Mouse (Mus musculus): ENCODE results near the gene Mycl. TPM values are rescaled to one million over a fixed set of nuclear protein-coding genes. Genes with fewer than 3 reads are reported as not detected.
"Not testable (repeated sequence)": the region's sequence is repeated elsewhere in the genome, so short reads cannot be mapped to it uniquely, and the experiment has no call there.

The Mycl gene
- polyA plus RNA-seq, 1 experiment from 2014 or later = 106 TPM

DNA sequence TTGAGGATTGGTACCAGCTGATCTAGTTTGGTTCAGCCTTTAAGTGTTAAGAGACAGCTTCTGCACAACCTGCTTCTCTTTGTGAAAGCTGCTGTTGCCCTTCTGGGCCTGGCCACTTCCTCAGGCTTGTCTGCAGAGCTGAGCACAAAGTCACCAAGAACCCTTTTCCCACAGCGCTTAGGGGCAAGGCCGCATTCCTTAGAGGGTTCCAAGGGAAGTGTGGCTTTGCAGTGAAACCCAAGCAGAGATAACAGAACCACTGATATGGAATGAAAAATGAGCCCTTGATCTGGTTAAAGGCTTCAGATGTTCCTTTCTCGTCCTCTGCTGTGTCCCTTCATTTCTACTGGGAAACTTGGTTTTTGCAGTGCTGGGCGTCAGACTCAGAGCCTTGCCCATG, 8.0 kb upstream of the Mycl start:
- DNase-seq (ENCODE audit: low spot score, missing footprints) (no peak), ATAC-seq (ENCODE audit: low FRiP score) (no peak)
- WGBS = 81% methylated on average over 4 of the region's 4 CpGs
- H3K4me1 ChIP-seq (ENCODE audit: control insufficient read depth, insufficient read depth, low read length) = peaks cover 6% of the 10 kb centered on the region; the same call in 1 of the 2 replicates
- no peak overlapping the region for H3K27ac ChIP-seq (ENCODE audit: low read depth, low read length)
- H3K9ac ChIP-seq (ENCODE audit: low read length) = no peak overlapping the region
- H3K36me3 ChIP-seq (ENCODE audit: control insufficient read depth, insufficient read depth, low read length) = no peaks in the 10 kb centered on the region
- H3K4me2 ChIP-seq = no peak overlapping the region
- H3K27me3 ChIP-seq (ENCODE audit: control insufficient read depth, insufficient read depth, low read length) = peaks cover 5% of the 10 kb centered on the region; the same call in 1 of the 2 replicates
- no peak overlapping the region for H3K4me3 ChIP-seq (ENCODE audit: low read depth, low read length)
- H3K9me3 ChIP-seq (ENCODE audit: control insufficient read depth, low read length) = no peaks in the 10 kb centered on the region

GRCm38 (mm10) chr4:122988004-122988403, 7.4 kb upstream of the Mycl start:
- not testable (repeated sequence) for H3K36me3 ChIP-seq (ENCODE audit: control insufficient read depth, insufficient read depth, low read length); H3K4me1 ChIP-seq (ENCODE audit: control insufficient read depth, insufficient read depth, low read length); H3K9me3 ChIP-seq (ENCODE audit: control insufficient read depth, low read length); H3K9ac ChIP-seq (ENCODE audit: low read length); H3K4me3 ChIP-seq (ENCODE audit: low read depth, low read length); DNase-seq (ENCODE audit: low spot score, missing footprints); ATAC-seq (ENCODE audit: low FRiP score); H3K27ac ChIP-seq (ENCODE audit: low read depth, low read length); H3K27me3 ChIP-seq (ENCODE audit: control insufficient read depth, insufficient read depth, low read length); H3K4me2 ChIP-seq
- 59% methylated on average over 3 of the region's 3 CpGs for WGBS

- Histone ChIP-seq H3K9me3 (ENCODE audit: control insufficient read depth, low read length) (no peaks in the 10 kb centered on the region), H3K4me3 (ENCODE audit: low read depth, low read length) (no peak overlapping the region), H3K27me3 (ENCODE audit: control insufficient read depth, insufficient read depth, low read length) (no peaks in the 10 kb centered on the region), H3K4me2 (no peak overlapping the region), H3K9ac (ENCODE audit: low read length) (no peak overlapping the region), H3K27ac (ENCODE audit: low read depth, low read length) (no peak overlapping the region), H3K4me1 (ENCODE audit: control insufficient read depth, insufficient read depth, low read length) (no peaks in the 10 kb centered on the region), H3K36me3 (ENCODE audit: control insufficient read depth, insufficient read depth, low read length) (no peaks in the 10 kb centered on the region)
- WGBS = 78% methylated on average over 1 of the region's 1 CpGs
- ATAC-seq (ENCODE audit: low FRiP score) (no peak), DNase-seq (ENCODE audit: low spot score, missing footprints) (no peak)
These were observed 4.3 kb upstream of the Mycl start for GRCm38 (mm10) chr4:122991177-122991576.

DNA sequence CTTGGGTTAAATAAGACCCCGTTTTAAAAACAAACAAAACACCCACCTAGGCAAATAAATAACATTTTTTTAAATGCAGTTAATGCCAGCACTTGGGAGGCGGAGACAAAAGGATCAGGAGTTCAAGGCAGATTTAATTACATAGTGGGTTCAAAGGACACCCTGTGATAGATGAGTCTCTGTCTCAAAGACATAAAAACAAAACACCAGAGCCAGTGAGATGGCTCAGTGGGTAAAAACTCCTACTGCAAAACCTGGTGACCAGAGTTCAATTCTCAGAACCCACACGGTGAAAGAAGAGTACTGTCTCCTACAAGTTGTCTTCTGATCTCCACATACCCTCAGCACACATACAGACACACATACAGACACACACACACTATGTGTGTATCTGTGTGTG, 3.2 kb upstream of the Mycl start:
- no peaks in the 10 kb centered on the region for H3K4me1 ChIP-seq (ENCODE audit: control insufficient read depth, insufficient read depth, low read length)
- H3K4me3 ChIP-seq (ENCODE audit: low read depth, low read length) = no peak overlapping the region
- H3K36me3 ChIP-seq (ENCODE audit: control insufficient read depth, insufficient read depth, low read length) = no peaks in the 10 kb centered on the region
- no peak overlapping the region for H3K9ac ChIP-seq (ENCODE audit: low read length)
- WGBS = 77% methylated on average over 3 of the region's 3 CpGs
- H3K27me3 ChIP-seq (ENCODE audit: control insufficient read depth, insufficient read depth, low read length) = no peaks in the 10 kb centered on the region
- no peak overlapping the region for H3K4me2 ChIP-seq
- DNase-seq (ENCODE audit: low spot score, missing footprints) (no peak), ATAC-seq (ENCODE audit: low FRiP score) (no peak)
- no peaks in the 10 kb centered on the region for H3K9me3 ChIP-seq (ENCODE audit: control insufficient read depth, low read length)
- H3K27ac ChIP-seq (ENCODE audit: low read depth, low read length) = no peak overlapping the region

GRCm38 (mm10) chr4:122996221-122996617, 767 bp downstream of the Mycl start:
- Histone ChIP-seq H3K27me3 (ENCODE audit: control insufficient read depth, insufficient read depth, low read length) (no peaks in the 10 kb centered on the region), H3K4me3 (ENCODE audit: low read depth, low read length) (peak overlapping the region; percentile 93), H3K9ac (ENCODE audit: low read length) (peak overlapping the region; percentile 99), H3K36me3 (ENCODE audit: control insufficient read depth, insufficient read depth, low read length) (peaks cover 2% of the 10 kb centered on the region), H3K27ac (ENCODE audit: low read depth, low read length) (peak overlapping the region; percentile 96), H3K4me2 (peak overlapping the region; percentile 84), H3K9me3 (ENCODE audit: control insufficient read depth, low read length) (no peaks in the 10 kb centered on the region), H3K4me1 (ENCODE audit: control insufficient read depth, insufficient read depth, low read length) (peaks cover 19% of the 10 kb centered on the region)
- no peak for DNase-seq (ENCODE audit: low spot score, missing footprints)
- ATAC-seq (ENCODE audit: low FRiP score) = no peak
- under 1% methylated on average over 32 of the region's 32 CpGs for WGBS

DNA sequence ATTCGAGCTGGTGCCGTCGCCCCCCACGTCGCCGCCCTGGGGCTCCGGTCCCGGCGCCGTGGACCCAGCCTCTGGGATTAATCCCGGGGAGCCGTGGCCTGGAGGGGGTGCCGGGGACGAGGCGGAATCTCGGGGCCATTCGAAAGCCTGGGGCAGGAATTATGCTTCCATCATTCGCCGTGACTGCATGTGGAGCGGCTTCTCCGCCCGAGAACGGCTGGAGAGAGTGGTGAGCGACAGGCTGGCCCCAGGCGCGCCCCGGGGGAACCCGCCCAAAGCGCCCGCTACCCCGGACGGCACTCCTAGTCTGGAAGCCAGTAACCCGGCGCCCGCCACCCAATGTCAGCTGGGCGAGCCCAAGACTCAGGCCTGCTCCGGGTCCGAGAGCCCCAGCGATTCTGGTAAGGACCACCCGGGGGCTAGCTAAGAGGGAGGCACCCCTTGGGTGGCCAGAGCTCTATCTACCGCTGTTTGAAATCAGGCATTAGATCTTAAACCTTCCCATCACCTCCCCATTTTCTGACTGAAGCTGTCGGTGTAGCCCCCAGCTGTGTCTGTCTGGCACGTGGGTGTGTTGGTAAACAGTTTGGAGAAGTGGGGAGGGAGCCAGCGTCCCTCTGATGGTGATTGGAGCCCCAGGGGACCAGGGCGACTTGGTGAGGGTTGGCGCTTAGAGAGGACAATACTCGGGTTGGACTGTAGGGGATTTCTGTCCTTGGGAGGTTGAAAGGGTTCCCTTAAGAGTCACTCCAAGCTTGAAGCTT, 1.3 kb downstream of the Mycl start:
- no peaks in the 10 kb centered on the region for H3K9me3 ChIP-seq (ENCODE audit: control insufficient read depth, low read length)
- H3K27ac ChIP-seq (ENCODE audit: low read depth, low read length) = peak overlapping the region; percentile 96
- H3K36me3 ChIP-seq (ENCODE audit: control insufficient read depth, insufficient read depth, low read length) = peaks cover 4% of the 10 kb centered on the region
- WGBS = under 1% methylated on average over 47 of the region's 47 CpGs
- H3K4me2 ChIP-seq = peak overlapping the region; percentile 84
- peak overlapping the region; percentile 93 for H3K4me3 ChIP-seq (ENCODE audit: low read depth, low read length)
- peak overlapping the region; percentile 99 for H3K9ac ChIP-seq (ENCODE audit: low read length)
- no peaks in the 10 kb centered on the region for H3K27me3 ChIP-seq (ENCODE audit: control insufficient read depth, insufficient read depth, low read length)
- ATAC-seq (ENCODE audit: low FRiP score) = peak; percentile 12
- peaks cover 25% of the 10 kb centered on the region for H3K4me1 ChIP-seq (ENCODE audit: control insufficient read depth, insufficient read depth, low read length)
- DNase-seq (ENCODE audit: low spot score, missing footprints) = peak; percentile 97

- ATAC-seq (ENCODE audit: low FRiP score) (peak; percentile 79), DNase-seq (ENCODE audit: low spot score, missing footprints) (peak; percentile 98)
- H3K27me3 ChIP-seq (ENCODE audit: control insufficient read depth, insufficient read depth, low read length) = no peaks in the 10 kb centered on the region
- H3K4me3 ChIP-seq (ENCODE audit: low read depth, low read length) = peak overlapping the region; percentile 93
- peak overlapping the region; percentile 99 for H3K9ac ChIP-seq (ENCODE audit: low read length)
- WGBS = 3% methylated on average over 12 of the region's 12 CpGs
- peaks cover 7% of the 10 kb centered on the region for H3K36me3 ChIP-seq (ENCODE audit: control insufficient read depth, insufficient read depth, low read length)
- peaks cover 32% of the 10 kb centered on the region for H3K4me1 ChIP-seq (ENCODE audit: control insufficient read depth, insufficient read depth, low read length)
- peak overlapping the region; percentile 84 for H3K4me2 ChIP-seq
- no peaks in the 10 kb centered on the region for H3K9me3 ChIP-seq (ENCODE audit: control insufficient read depth, low read length)
- H3K27ac ChIP-seq (ENCODE audit: low read depth, low read length) = peak overlapping the region; percentile 96
These were observed 3.2 kb downstream of the Mycl start for GRCm38 (mm10) chr4:122998537-122999262.

- peak overlapping the region; percentile 74 for H3K9ac ChIP-seq (ENCODE audit: low read length)
- no peaks in the 10 kb centered on the region for H3K9me3 ChIP-seq (ENCODE audit: control insufficient read depth, low read length)
- peak overlapping the region; percentile 94 for H3K27ac ChIP-seq (ENCODE audit: low read depth, low read length)
- peak overlapping the region; percentile 93 for H3K4me3 ChIP-seq (ENCODE audit: low read depth, low read length)
- no peaks in the 10 kb centered on the region for H3K27me3 ChIP-seq (ENCODE audit: control insufficient read depth, insufficient read depth, low read length)
- DNase-seq (ENCODE audit: low spot score, missing footprints) (peak; percentile 96), ATAC-seq (ENCODE audit: low FRiP score) (peak; percentile 67)
- H3K4me2 ChIP-seq = peak overlapping the region; percentile 84
- 3% methylated on average over 4 of the region's 4 CpGs for WGBS
- peaks cover 32% of the 10 kb centered on the region for H3K4me1 ChIP-seq (ENCODE audit: control insufficient read depth, insufficient read depth, low read length)
- peaks cover 7% of the 10 kb centered on the region for H3K36me3 ChIP-seq (ENCODE audit: control insufficient read depth, insufficient read depth, low read length)
These were observed 3.8 kb downstream of the Mycl start for GRCm38 (mm10) chr4:122999263-122999691.

DNA sequence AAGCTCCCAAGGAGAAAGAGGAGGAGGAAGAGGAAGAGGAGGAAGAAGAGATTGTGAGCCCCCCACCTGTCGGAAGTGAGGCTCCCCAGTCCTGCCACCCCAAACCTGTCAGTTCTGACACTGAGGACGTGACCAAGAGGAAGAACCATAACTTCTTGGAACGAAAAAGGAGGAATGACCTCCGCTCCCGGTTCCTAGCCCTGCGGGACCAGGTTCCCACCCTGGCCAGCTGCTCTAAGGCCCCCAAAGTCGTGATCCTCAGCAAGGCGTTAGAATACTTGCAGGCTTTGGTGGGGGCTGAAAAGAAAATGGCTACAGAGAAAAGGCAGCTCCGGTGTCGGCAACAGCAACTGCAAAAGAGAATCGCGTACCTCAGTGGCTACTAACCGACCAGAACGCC, 4.7 kb downstream of the Mycl start:
- H3K4me2 ChIP-seq = peak overlapping the region; percentile 84
- peak; percentile 92 for DNase-seq (ENCODE audit: low spot score, missing footprints)
- H3K36me3 ChIP-seq (ENCODE audit: control insufficient read depth, insufficient read depth, low read length) = peaks cover 7% of the 10 kb centered on the region

More for the DNA sequence above, 4.7 kb downstream of the Mycl start:
- peak overlapping the region; percentile 74 for H3K9ac ChIP-seq (ENCODE audit: low read length)
- peak overlapping the region; percentile 94 for H3K27ac ChIP-seq (ENCODE audit: low read depth, low read length)
- H3K4me1 ChIP-seq (ENCODE audit: control insufficient read depth, insufficient read depth, low read length) = peaks cover 38% of the 10 kb centered on the region
- ATAC-seq (ENCODE audit: low FRiP score) = no peak
- no peaks in the 10 kb centered on the region for H3K9me3 ChIP-seq (ENCODE audit: control insufficient read depth, low read length)
- peak overlapping the region; percentile 93 for H3K4me3 ChIP-seq (ENCODE audit: low read depth, low read length)
- no peaks in the 10 kb centered on the region for H3K27me3 ChIP-seq (ENCODE audit: control insufficient read depth, insufficient read depth, low read length)
- 33% methylated on average over 14 of the region's 14 CpGs for WGBS

Measured in midbrain, embryonic 11.5 days (tissue).